Mouse (Mus musculus) NIH3T3 (cell line): ENCODE data around the gene Uso1.
"Not testable (repeated sequence)": the region's sequence is repeated elsewhere in the genome, so short reads cannot be mapped to it uniquely, and the experiment has no call there.

Experiments used
- DNase-seq: peaks from one replicate; pipeline ENCODE4 v3.0.0-alpha.2; 2012; ENCODE audit warnings: low read depth

Uso1 gene

DNA sequence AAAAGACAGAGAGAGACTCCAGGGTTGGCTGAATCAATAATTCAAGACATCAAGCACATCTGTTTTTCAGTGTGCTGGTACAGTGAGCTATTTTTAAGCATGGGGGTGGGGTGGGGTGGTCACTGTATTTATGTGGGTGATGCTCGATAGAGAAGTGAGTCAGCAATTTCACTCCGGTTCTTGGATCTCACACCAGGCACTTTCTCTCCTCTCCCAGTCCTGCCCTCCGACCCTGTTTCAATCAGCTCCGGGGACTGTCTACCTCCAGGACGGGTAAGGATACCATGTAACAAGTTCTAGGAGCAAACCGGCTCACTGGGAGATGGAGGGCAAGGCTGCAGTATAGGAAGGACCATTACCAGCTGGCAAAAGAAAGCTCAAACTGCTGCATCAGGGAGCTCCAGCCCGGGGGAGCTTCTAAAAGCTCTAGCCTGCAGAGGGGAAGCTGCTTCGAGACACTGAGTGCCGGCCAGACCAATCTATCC lies 10.6 kb upstream of the Uso1 start:
- peak; percentile 91 for DNase-seq

DNA sequence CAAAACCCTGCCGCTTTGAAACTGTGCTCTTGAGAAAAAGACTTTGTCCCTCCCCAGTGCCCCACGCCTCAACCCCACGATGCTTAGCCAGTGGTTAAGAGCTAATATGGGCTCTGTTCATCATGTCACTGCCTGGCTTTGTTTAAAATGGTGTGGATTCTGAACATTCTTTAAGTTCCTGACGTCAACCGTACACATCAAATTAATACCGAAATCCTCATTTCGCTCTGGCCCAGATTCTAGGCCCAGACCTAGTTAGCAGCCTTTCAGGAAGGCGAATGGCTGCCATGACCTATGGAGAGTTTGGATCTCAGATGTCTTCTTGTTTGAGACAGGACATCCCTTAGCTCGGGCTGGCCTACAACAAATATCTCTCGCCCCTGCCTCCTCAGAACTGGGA lies 10.0 kb upstream of the Uso1 start:
- peak; percentile 73 for DNase-seq

DNA sequence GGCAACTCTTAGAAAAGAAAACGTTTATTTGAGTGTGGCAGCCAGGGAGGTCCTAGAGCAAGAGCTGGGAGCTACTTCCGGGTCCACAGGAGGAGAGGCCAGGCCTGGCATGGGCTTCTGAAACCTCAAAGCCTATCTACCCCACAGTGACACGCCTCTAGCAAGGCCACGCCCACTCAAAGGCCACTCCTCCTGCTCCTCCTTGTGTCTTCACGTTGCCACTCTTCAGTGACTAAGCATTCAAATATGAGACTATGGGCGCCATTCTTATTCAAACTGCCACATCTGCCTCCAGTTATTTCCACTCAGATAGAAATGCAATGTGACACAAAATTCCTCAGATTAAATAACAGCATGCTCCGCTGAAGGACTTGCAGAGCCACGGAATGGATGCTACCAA lies 9.2 kb upstream of the Uso1 start:
- DNase-seq, result peak; percentile 99

DNA sequence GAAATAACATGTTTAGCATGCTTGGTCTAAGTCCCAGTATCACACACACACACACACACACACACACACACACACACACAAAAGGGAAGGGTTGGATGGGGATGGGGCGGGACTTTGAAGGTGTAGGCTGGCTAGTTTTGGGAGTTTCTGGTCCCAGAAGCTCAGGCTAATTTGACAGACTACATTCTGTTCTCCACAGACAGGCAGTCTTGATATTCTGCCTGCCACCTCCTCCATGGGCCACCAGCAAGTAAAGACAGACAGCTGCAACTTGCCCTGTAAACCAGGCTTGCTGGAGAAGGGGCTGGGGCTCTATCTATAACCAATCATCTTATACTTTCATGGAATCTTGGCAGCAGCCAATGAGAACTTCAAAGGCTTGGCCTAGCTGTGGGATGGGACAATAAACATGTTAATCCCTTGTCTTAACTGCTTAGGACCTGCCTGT lies 8.4 kb upstream of the Uso1 start:
- peak; percentile 51 for DNase-seq

DNA sequence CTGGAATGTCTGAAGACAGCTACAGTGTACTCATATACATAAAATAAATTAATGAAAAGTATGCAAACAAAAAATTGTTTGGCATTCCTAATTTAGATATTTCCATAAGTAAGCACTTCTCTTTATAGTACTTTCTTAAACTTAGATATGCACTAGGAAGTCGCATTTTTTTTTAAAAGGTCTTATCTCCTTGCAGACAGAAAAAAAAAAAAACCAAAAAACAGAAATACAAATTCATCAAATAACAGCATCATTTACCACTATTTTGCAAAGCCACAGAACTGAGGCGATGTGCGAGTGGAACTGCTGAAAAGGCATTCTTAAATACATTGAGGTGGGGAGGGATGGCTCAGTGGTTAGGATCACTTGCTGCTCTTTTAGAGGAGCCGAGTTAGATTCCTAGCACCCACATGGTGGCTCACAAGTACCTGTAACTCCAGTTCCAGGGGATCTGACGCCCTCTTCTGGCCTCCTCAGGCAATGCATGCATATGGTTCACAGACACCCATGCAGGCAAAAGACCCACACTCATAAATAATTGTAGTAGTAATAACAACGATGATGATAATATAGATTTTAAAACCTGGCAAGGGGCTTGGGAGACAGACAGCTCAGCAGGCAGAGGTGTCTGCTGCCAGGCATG lies 7.6 kb upstream of the Uso1 start:
- no peak for DNase-seq

DNA sequence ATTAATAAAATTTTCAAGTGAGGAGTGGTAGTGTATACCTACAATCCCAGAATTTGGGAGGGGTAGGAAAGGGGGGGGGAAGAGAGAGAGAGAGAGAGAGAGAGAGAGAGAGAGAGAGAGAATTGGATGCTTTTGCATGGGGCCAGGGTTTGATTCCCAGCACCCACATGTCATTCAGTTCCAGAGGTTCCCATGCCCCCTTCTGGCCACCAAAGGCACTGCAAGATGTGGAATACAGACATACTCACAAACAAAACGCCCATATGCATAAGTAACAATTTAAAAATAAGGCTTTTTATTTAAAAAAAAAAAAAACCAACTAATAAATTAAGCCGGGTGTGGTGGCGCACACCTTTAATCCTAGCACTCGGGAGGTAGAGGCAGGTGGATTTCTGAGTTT lies 5.6 kb upstream of the Uso1 start:
- no peak for DNase-seq

DNA sequence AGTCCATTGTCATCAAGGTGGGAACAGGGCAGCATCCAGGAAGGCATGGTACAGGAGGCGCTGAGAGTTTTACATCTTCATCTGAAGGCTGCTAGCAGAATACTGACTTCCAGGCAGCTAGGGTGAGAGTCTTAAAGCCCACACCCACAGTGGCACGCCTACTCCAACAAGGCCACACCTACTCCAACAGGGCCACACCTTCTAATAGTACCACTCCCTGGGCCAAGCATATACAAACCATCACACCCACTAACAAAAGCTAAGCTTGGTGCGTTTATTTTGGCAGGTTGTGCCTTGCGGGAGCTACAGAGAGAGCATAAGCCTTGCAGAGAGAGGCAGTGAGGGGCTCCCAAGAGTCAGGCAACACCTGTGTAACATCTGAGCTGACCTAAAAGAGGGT lies 4.7 kb upstream of the Uso1 start:
- not testable (repeated sequence) for DNase-seq

DNA sequence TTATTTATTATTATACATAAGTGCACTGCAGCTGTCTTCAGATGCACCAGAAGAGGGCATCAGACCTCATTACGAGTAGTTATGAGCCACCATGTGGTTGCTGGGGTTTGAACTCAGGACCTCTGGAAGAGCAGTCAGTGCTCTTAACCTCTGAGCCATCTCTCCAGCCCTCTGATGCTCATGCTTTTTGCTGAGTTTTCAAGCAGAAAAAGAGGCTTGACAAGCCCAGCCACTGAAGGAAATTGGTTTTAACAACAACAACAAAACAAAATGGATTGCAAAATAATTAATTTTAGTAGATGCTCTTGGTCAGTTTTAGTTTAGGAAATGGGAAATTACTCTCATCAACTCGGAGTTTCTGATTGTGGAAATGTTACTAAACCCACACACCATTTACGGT lies 2.8 kb upstream of the Uso1 start:
- no peak for DNase-seq

DNA sequence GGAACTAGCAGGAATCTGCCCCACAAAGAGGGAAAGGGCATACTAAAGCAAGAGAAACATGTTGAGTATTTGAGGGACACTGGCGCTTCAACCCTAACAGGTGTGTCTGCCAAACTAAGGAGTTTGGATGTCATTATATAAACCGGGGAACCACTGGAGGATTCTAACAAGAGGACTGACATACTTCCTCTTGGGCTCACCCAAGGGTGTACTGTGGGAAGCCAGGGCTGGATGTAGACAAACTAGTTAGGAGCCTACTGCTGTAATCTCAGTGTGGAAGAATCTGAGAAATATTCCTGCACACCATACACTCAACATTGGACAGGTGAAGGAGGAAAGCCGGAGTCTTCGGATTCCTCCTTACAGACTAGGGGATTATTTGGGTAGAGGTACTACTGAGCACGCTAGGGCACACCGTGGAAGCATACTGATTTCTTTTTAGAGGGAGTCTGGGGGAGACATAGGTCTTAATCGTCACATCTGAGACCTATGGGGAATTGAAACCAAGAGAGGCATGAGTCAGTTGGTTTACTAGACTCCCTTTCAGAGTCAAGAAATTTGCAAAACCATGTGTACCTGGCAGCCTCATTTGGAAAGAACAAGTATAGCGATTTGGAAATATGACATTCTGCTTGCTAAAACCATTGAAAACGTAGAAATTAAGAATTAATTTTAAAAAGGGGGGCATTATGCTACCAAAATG lies 1.1 kb upstream of the Uso1 start:
- DNase-seq, result peak; percentile 38

DNA sequence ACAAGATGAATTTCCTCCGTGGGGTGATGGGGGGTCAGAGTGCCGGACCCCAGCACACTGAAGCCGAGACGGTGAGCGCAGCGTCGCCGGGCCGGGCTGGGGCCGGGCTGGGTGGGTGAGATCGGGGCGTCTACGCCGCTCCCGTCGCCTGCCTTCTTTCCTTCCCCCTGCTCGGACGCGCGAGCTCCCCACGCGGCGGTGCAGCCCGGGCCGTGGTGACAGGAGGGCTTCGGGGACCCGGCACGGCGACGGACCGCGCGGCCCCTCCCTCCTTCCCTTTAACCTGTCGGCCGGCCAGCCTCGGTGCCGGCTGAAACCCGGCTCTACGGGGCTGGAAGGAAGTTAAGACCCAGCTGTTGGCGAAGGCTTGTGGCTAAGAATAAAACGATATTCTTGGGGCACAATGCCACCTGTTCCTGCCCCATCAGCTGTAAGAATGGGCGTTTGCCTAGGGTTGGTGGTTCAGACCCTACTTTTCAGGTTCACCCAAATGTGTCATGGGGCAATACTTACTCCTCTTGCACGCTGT lies 419 bp downstream of the Uso1 start:
- DNase-seq, result peak; percentile 48

DNA sequence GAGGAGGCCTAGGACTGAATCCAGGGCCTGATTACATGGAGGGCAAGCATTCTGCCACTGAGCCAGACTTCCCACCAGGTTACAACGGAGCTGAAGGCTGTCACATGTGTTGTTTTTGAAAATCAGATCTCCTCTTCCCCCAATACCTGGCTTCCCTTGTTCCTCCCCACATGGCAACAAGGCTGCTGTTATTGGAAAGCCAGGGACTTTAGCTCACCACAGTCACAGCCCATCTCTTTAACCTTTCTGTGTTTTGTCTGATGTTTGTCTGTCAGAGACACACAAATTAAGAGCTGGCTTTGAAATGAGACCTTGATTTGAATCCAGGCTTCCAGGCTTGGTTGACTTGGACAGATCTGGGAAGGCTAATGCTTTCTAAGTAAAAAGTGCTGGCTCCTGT lies 1.5 kb downstream of the Uso1 start:
- DNase-seq, result no peak

DNA sequence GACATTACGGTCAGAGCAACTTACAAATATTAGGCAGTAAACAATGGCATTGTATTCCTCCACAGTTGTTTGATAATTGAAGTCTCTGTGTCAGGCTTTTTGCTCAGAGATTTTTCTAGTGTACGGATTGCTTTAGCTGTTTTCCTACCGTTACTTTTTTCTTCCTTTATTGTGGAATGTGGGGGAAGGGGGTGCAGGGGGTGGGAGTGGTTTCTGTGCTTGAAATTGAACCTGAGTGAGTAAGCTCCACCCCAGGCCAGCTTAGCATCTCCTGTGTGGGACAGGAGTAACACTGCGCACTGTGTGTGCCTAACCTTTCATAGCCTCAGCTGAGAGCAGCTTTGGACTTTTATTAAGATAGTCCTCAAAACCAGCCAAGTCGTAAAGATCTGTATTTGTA lies 4.0 kb downstream of the Uso1 start:
- DNase-seq, result no peak

DNA sequence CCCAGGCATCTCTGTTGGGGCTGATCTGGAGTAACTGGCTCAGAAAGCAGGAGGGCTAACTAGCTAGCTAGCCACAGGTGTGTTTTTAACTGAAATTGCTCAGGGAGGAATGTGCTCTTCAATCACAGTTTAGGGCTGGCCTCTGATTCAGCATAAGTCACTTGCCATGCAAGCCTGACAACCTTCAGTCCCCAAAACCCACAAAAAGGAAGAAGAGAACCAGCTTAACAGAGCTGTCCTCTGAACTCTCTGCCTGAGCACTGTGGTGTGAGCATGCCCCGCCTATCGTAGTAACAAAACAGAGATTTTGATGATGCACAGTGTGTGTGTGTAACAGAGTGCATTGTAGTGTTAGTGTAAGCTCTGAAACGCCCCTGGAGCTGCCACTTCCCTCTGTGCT lies 4.7 kb downstream of the Uso1 start:
- no peak for DNase-seq

DNA sequence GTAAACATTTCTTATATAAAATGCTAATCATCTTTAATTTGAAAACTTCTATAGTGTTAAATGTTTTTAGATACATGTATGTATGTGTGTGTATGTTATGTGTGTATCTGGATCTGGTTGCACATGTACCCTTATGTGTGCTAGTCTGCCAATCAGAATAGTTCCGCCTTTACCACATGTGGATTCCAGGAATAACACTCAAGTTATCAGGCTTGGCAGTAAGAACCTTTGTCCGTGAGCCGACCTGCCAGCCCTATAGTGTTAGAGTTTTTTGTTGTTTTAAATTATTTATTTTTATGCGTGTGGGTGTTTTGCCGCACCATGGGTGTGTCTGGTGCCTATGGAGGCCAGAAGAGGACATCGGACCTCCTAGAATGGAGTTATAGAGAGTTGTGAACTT lies 5.9 kb downstream of the Uso1 start:
- no peak for DNase-seq

DNA sequence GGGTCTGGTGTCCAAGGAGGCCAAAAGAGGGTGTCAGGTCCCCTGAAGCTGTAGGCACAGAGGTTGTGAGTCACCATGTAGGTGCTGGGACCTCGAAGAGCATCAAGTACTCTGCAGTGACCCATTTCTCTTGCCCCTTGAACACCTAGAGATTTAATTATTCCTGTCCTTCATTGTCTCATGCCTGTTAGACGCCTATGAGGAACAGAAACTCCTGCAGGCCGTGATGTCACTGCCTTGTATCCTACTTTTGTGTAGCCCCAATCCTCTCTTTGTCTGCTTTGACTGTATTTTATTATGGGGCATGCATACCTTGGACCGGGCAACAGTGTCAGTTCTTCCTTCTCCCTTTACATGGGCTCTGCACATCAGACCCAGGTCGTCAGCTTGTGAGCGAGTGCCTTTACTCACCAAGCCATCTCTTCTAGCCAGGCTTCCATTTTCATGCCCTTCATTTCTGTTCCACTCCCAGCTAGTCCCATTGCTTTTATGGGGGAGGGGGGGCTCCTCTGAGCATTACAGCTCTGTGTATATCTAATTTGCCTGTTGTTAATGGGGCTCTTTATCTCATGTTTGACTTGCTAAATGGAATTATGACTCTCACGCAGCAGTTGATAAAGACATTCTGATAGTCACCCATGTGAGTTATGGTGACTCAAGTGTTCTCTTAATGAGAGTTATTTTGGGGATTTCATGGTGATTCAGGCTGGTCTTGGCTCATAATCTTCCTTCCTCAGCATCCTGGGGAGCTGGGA lies 7.4 kb downstream of the Uso1 start:
- peak; percentile 42 for DNase-seq

DNA sequence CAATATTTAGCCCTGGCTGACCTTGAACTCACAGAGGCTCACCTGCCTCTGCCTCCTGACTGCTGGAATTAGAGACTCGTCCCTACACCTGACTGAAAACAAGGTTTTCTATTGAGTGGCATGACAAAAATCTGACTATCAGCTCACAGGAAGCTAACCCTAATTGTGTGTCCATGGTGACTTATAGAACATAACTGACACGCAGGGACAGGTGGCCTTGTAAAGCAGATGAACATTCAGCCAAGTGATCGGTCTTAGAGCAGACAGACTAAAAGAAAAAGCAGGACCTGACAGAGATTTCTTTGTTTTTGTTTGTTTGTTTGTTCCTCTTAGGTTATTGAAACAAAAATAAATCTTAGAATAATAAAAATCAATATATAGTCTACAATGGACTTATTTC lies 10.5 kb downstream of the Uso1 start:
- no peak for DNase-seq

DNA sequence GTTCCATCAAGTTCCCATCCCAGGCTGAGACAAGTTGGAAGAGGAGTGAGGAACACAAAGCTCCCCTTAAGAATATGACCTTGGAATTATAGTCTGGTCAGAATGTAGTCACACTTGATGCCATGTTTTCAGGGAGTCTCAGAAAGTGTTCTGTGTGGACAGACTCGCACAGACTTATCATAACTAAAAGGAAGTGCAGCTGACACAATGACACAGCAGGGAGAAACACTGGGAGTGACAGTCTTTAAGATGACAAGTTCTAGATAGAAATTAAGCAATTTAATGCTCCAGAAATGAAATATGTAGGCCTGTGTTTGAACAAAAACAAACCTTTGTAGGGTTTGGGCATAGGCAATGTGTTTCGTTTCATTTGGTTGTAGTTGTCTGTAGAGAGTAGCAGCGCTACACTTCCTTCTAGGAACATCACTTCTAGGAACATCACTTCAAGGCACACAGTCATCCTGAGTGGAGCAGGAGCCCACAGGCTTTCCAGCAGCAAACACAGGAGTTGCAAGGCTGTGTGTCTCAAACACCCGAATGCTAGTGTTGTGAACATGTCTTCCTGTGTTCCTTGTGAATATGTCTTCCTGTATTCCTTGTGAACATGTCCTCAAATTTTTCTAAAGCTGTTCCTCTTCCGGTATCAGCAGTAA lies 11.7 kb downstream of the Uso1 start:
- DNase-seq, result no peak

DNA sequence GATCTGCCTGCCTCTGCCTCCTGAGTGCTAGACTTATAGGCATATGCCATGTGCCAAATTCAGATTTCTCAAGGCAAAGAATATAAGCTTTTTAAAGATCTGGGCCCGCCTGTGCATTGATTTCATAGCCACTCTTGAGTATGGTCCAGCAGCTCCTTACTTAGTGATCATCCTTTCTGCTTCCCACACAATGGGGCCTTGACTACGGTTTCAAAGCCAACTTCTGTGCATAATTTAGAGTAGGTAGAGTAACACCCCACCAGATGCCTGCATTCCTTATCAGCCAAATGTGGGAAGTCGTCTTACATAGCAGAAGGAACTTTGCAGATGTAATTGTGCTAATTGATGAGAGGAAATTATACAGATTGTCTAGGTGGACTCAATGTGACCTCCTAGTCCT lies 17.1 kb downstream of the Uso1 start:
- DNase-seq, result no peak

DNA sequence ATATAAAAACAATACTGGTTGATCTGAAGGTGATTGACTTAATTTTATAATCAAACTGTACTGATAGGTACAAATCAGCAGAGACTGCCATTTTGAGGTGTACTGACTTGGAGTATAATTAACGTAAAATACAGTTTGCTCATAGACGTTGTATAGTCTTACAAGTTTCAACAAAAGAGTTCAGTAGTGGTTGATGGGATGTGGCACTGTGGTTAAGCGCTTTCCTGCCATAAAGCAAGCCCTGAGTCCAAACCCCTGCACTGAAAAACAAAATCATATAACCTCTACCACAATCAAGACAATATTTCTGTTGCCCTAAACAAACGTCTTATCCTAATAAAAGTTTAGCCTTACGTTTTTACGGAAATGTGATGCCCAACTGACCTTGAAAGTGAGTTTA lies 28.2 kb downstream of the Uso1 start:
- no peak for DNase-seq

DNA sequence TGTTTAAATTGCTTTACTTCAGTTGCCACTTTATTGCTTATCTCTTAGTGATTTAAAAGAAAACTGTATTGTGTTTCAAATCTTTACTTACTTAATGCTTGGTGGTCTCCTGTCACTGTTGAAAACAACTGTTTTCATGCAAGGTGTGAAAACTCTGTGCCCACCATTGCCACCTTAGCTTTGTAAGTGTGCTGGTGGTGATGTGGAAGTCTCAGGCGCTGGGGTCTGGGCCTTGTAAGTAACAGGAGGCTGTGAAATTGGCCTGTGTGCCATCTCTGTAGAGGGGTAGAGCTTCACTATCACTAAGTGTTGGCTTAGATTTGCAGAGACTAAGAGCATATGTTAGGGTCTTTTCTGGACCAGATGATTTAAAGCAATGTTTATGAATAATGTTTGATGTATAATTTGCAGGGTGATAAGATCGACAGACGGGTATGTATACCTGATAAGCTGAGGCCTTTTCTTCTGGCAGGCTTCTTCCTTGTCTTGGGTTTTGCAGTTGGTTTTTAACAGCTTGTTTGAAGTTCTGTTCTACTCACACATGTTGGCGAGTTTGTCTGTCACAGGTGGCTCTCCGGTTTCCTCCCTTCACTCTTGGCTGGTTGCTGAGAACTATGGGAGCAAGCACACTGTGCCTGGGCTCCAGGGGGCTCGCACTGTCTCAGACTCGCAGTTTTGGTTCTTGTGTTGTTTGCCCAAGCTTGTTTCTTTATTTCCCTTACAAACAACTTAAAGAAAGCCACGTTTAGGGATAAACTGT lies 45.5 kb downstream of the Uso1 start:
- DNase-seq, result no peak

DNA sequence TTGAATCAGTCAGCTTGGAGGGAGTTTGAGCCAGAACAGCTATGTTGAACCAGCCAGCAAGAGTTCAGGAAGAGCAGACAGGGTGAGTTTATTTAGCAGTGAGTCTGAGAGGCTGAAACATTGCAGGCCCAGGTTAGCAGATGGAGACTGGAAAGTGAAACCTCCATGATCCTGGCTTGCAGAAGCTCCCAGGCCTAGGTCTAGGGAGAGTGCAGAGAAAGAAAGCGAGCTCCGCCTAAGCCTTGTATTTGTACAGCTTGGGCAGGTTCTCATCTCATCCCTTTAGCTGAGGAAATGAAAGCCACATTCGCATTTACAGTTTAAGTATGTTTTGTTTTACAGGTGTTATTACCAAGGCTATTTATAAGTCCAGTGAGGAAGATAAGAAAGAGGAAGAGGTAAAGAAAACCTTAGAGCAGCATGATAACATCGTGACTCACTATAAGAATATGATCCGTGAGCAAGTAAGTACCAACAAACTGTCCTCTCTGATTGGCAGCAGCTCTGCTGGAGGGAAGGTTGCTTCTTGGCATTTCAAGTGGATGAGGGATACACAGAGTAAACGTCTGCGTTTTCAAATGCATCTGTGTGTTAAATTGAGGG lies 51.2 kb downstream of the Uso1 start:
- no peak for DNase-seq
